Mouse (Mus musculus) spleen, adult 2 months (tissue): ENCODE results near the gene Tns1.

Experiments
- CTCF ChIP-seq: fragments of 200-500 bp; IDR thresholded peaks from 2 replicates; pipeline ENCODE4 v1.5.1; 2011; ENCODE audit warnings: mild to moderate bottlenecking, inconsistent platforms; ENCODE audit not compliant: insufficient read depth, insufficient read length, insufficient replicate concordance; ENCODE audit errors: extremely low read depth
- POLR2A ChIP-seq: fragments of 200-500 bp; IDR thresholded peaks from 2 replicates; pipeline ENCODE4 v1.6.1; 2011; ENCODE audit warnings: low read depth, low read length, inconsistent platforms

- no peak for TF ChIP-seq CTCF
- TF ChIP-seq POLR2A = no peak
Observed at GRCm38 (mm10) chr1:73941697-73942096, 182.6 kb downstream of the Tns1 start.
